Mouse (Mus musculus): ENCODE measurements around the gene Arhgap10. TPM values are rescaled to one million over a fixed set of nuclear protein-coding genes. Genes with fewer than 3 reads are reported as not detected.
"Not testable (repeated sequence)": the region's sequence is repeated elsewhere in the genome, so short reads cannot be mapped to it uniquely, and the experiment has no call there.

The Arhgap10 gene
- total RNA-seq, 1 experiment from 2014 or later = 20.6 TPM

- DNase-seq = no peak
Measured at GRCm38 (mm10) chr8:77342144-77342543, 175.6 kb downstream of the Arhgap10 start.

DNA sequence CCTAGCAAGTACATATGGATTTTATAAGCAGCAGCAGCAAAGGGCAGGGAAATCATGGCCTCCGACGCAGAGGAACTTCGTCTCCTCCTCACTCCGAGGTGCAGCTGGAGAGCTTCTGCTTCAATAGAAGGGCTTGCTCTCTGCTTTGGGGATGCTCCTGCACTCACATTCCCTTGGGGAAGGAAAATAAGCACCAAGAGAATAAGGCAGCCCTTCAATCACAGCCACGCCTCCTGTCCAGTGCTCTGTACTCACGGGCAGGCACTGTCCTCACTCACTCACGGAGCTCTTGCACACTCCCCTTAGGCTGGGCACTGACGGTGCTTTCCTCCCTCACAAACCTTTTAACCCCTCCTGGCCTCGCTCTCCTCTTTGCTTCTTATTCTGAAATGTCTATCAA is 176.4 kb downstream of the Arhgap10 start:
- no peak for DNase-seq

- DNase-seq = no peak
Measured at GRCm38 (mm10) chr8:77340046-77340747, 177.6 kb downstream of the Arhgap10 start.

DNA sequence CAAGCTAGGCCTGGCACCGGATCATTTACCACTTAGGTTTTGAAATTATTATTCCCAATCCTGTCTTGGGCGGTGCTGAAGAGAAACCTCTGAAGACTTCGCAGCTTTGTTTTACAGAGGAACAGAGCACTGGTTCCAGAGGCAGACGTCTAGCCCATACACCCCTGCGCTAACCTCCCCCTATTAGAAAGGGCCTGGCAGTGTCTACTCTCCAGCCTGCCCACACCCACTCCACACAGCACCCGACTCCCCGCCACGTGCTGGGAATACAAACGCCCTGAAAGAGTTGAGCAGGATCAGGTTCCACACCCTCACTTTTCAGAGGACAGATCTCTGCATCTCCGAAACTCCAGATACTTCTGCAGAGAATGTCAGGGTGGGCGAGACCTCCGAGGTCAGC is 180.5 kb downstream of the Arhgap10 start:
- DNase-seq = no peak

- no peak for DNase-seq
Measured at GRCm38 (mm10) chr8:77331180-77331579, 186.6 kb downstream of the Arhgap10 start.

DNA sequence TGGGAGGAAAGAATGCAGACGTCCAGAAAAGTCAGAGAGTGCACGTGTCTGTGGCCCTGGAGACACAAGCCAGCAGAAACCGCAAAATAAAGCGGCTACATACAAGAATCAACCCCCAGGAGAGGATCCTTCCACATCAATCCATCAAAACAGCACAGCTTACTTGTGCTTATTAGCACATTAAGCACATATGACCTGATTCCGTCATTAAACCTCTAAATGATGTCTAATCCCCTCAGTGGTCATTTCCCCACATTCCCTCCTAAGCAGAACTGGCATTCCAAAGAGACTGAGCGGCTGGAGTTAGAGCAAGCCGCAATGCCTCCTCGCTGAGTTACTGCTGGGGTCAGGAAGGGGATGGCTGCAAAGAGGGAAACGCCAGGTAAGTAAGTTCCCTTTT is 187.4 kb downstream of the Arhgap10 start:
- no peak for DNase-seq

DNA sequence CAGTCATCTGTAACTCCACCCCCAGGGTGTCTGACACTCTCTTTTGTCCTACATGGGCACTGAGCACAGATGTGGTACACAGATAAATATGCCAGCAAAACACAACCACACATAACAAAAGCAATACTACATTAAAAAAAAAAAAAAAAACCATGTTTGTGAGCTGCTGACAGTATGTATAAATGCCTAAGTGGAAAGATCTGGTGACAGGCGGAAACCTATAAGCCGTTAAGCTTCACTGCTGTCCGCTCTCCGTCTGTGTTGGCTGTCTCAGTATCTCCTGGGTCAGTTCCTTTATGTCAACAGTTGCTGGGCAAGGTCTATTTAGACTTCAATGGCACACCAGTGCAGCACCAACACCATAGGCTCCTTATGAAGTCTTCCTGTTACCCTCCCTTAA is 188.0 kb downstream of the Arhgap10 start:
- DNase-seq = no peak

DNA sequence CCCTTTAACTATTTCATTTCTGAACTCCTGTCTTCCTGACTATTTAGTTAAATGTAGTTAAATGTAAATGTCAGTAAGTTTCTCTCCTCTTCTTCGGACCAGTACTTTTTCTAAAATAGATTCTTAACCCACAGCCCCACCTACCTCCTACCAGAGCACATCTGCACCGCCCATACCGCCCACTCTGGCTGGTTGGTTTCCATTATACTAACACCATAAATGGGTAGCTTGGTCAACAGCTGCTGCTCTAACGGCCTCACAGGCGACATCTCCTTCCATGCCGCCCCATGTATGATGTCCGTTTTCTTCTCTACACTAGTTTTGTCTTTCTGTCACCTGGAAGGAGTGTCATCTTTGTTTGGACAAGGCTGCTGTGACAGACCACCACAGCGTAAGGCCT is 189.3 kb downstream of the Arhgap10 start:
- no peak for DNase-seq

GRCm38 (mm10) chr8:77327326-77327725 is 190.4 kb downstream of the Arhgap10 start:
- no peak for DNase-seq

DNA sequence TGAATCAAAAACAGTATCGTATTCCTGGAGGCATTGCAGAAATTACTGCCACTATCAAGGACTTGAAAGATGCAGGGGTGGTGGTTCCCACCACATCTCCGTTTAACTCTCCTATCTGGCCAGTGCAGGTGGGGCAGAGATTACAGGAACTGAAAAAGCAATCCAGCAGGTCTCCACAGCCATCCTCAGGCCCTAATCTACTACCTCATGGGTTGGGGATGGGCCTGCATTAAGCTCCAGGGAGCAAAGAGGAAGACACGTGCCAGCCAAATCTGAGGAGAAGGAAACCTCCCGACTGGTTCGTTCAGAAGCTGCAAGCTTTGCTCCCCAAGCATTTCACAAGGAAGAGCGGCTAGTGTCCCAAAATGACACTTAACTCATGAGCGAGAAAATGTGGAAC is 195.0 kb downstream of the Arhgap10 start:
- DNase-seq = not testable (repeated sequence)

DNA sequence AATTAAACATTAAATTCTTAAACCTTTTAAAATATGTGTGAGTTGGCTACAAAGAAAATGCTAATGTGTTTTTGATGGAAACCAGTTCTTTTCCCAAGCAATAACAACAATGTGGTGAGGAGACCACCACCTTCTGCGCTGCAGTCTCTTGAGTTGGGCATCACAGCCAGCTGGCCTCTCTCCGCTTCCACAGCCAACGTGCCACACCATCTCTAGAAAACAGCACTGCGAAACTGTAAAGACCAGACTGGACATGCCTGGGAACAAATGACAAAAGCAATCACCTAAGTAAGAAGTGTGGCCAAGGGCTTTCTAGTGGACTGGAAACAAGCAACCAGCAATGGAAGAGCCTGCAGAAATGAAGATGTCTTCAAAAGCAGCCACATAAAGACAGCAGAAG is 195.9 kb downstream of the Arhgap10 start:
- no peak for DNase-seq

- DNase-seq = no peak
Measured at GRCm38 (mm10) chr8:77318590-77318989, 199.2 kb downstream of the Arhgap10 start.

GRCm38 (mm10) chr8:77317771-77318170 is 200.0 kb downstream of the Arhgap10 start:
- DNase-seq = no peak

- no peak for DNase-seq
Measured at GRCm38 (mm10) chr8:77313003-77313402, 204.8 kb downstream of the Arhgap10 start.

GRCm38 (mm10) chr8:77311762-77312161 is 206.0 kb downstream of the Arhgap10 start:
- no peak for DNase-seq

- no peak for DNase-seq
Measured at GRCm38 (mm10) chr8:77310541-77310940, 207.2 kb downstream of the Arhgap10 start.

DNA sequence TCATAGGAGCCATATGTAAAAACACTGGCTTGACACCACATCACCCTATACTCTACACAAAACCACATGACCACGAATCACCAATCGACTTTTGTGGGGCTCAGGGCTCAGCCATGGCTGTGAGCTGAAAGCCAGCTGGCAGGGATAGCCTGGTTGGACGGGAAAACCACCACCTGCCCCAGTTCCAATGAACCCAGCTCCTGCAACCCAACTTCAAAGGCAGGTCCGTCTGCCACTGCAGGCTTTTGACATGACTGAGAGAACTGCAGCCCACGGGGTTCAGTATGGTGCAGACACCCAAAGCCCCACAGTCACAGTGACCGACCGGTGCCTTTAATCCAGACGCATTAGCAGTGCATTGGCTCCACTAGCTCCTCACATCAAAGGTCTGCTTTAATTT is 207.7 kb downstream of the Arhgap10 start:
- DNase-seq = peak; percentile 43

- no peak for DNase-seq
Measured at GRCm38 (mm10) chr8:77294599-77294998, 223.2 kb downstream of the Arhgap10 start.

GRCm38 (mm10) chr8:77292649-77293048 is 225.1 kb downstream of the Arhgap10 start:
- no peak for DNase-seq

- DNase-seq = no peak
Measured at GRCm38 (mm10) chr8:77292120-77292519, 225.6 kb downstream of the Arhgap10 start.

DNA sequence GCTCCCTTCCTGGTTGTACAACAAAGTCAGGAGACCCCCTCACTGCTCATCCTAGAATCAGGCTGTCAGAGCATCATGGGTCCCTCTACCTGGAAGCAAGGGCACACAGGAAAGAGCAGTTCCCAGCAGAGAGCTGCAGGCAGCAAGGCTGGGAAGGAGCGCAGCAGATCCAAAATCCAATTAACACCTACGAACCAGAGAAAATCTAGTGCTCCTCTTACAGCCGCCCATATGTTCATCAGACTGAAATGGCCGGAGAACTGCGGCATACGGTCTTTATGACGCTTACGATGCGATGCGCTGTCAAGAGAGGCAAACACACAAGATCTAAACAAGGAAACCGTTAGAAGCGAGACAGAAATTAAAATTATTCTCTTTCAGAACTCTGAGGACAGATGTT is 229.3 kb downstream of the Arhgap10 start:
- no peak for DNase-seq

GRCm38 (mm10) chr8:77288065-77288464 is 229.7 kb downstream of the Arhgap10 start:
- DNase-seq = peak; percentile 26

DNA sequence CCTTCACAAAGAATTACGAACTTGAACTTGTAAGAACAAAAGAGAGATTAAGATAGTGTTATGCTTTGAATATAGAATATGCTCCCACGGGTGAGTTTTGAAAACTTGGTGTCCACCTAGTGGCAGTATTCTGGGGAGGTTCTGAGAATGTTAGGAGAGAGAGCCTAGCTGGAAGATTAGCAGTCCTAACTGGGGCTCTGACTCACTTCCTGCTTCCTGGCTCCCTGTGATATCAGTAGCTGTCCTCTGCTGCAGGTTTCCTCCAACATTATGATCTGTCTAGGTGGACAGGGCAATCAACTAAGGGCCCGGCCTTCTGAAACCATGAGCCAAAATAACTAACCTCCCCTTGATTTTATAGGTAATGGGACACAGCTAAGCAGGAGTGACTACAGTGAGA is 233.3 kb downstream of the Arhgap10 start:
- DNase-seq = no peak

- DNase-seq = no peak
Measured at GRCm38 (mm10) chr8:77282605-77283236, 235.0 kb downstream of the Arhgap10 start.
